Mouse (Mus musculus): Measurements from ENCODE around the gene Rnf128.
A peak's percentile ranks its signal among the peaks of the same experiment; 100 is the strongest.
"Not testable (repeated sequence)": the region's sequence is repeated elsewhere in the genome, so short reads cannot be mapped to it uniquely, and the experiment has no call there.

The Rnf128 gene

DNA sequence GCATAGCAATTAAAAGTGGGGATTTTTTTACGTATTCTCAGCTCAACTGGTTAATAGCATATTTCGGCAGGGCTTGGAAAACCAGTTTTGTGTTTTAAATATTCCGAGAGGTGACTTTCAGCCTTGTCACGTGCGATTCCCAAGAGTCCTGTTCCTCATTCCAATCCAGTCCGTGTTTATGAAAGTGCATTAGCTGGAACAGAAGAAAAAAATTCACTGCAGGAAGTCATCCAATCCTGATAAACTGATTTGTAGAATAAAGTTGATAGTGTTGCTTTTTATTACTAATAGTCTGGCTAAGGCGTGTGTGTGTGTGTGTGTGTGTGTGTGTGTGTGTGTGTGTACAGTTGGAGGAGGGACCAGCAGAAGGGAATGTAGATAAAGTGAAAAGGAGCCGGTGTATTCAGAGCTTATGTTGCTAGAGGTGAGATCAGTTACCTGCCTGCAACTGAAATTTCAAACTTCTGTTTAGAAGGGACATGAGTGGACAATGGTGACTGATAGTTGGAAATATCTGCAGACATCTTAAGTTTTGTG is at the start of gene Rnf128:
TSS of gene Rnf128 (plus strand) at position 392 of the 537 bp plus-strand sequence.
- no peak for DNase-seq (ENCODE audit: low read depth, low spot score)

GRCm38 (mm10) chrX:139516156-139516555 is 47.0 kb upstream of the Rnf128 start:
- no peak for DNase-seq (ENCODE audit: low read depth, low spot score)

DNA sequence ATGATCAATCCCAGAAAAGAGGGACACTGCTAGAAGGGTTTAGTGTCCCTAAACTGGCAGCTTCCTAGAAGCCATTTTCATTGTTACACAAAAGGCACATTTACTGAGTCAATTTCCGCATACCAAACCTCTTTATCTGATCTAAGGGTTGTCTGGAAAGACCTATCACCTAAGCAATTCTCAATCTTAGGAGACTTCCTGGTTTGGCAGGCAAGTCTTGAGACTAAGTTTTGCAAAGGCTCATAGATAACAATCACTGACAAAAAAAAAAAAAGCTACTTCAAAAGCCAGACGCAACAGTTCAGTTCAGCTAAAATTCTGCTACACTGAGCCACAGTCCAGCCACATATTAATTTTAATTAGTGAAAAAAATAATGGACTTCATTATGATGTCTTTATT is 43.9 kb upstream of the Rnf128 start:
- DNase-seq (ENCODE audit: low read depth, low spot score): no peak

DNA sequence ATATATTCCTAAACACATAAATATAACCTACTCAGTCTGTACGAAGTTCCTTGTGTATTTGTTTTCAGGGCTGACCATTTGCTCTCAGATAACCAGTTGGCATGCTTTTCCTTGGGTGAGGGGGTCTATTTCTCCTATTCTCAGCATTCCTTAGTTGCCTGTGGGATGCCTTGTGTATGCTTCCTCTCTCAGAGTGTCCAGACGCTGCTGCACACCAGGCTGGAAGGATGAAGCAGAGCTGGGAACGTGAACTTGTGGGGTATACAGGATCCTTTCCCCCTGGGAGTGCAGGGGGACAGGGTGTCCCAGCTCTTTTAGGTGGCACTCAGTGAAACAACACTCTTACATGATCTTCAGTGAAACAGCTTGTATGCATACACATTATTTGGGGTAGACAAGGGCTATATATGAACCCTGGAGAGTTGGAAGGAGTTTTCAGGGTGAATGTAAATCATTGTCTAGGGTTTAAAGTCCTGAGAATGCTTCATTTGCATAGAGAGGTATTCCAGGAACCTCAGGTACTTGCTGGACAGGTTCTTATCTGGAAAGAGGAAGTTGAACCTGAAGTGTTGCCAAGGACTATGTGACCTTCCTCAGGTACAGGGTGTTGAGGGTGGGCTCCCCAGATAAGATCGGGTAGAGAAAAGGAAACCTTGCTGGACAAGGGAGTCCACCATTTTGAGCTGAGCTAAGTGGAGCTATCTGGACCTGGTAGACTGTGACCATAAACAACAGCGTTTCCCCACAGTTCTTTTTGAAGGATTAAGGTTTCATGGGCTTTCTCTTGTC is 38.6 kb upstream of the Rnf128 start:
- no peak for DNase-seq (ENCODE audit: low read depth, low spot score)

DNA sequence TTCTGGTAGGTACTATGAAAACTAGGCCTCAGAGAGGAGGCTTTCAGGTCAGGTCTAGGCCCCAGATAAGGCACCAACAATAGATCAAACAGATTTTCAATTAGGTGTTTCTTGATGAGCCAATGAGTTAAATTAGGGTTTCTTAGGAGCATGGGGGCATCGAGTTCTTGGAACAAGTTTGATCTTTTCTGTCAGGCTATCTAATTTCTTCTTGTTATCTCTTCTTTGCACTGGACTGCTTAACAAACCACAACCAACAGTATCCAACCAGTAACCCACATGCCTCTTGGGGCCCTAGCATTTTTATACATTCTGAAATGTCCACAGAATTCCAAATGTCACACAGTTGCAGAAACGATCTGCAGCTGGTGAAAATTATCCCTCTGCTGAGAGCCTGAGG is 37.4 kb upstream of the Rnf128 start:
- no peak for DNase-seq (ENCODE audit: low read depth, low spot score)

DNA sequence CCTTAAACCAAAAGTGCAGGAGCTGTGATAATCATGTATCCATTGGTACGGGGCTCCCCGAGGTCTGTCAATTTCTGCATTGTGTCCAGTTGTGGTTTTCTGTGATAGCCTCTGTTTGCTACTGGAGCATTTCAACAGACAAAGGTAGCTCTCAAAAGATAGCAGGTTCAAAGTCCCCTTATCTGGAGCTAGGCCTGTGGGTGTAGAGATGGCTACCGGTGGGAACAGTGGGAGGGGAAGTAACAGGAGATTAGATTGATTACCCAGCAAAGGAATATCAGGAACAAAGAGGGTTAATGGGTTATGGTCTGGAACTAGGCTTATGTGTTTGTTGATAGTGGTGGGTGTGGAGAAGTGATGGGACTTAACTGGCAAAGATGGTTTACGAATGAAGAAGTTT is 36.1 kb upstream of the Rnf128 start:
- DNase-seq (ENCODE audit: low read depth, low spot score): no peak

GRCm38 (mm10) chrX:139529678-139530077 is 33.4 kb upstream of the Rnf128 start:
- DNase-seq (ENCODE audit: low read depth, low spot score): no peak

DNA sequence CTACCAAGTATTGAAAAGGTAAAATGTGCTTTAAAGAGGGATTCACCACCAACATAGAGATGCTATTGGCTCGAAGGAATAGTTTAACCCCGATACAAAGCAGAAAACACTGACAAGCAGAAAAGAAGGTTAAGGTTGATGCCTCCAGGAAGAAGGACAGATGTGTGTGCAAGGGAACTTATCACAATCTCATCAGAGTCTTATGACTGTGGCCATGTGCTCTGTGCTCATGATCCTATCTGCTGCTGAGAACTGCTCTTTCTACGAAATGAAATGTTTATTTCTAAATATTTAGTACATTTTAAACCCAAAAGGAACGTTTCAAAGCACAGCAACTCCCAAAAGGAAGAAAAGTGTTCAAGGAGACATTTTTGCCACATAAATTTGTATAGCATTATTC is 30.8 kb upstream of the Rnf128 start:
- DNase-seq (ENCODE audit: low read depth, low spot score): no peak

DNA sequence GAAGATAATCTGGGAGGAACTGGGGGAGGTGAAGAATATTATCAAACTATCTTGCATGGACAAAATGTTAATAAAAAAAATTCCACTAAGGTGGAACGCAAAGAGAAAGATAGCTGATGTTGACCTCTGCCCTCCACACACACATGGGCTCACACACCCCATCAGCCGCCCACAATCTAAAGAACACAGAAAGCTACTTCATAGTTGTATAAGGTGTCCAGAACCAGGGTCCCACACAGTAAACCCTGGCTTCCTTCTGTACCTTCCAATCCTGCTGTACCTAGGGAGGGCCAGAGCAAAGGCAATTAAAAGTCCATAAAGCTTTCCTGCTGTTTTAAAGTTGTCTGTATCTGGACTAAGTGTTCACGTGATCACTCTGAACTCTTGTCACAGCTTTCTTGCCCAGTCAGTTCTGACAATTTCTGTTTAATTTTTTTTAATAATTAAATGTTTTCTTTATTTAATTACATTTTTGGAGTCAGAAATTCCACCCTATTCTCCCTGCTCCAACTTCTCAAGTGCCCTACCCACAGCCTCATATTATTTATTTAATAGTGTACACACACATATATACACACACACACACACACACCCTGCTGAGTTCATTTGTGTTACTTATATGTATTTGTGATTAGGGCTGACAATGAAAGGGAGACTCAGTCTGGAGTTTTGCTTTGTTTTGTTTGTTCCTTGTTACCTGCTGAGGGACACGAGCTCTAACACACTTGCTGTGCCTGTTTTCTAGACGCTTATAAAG is 25.3 kb upstream of the Rnf128 start:
- DNase-seq (ENCODE audit: low read depth, low spot score): no peak

- DNase-seq (ENCODE audit: low read depth, low spot score): peak; percentile 1
These were observed 19.4 kb upstream of the Rnf128 start for GRCm38 (mm10) chrX:139543726-139544125.

DNA sequence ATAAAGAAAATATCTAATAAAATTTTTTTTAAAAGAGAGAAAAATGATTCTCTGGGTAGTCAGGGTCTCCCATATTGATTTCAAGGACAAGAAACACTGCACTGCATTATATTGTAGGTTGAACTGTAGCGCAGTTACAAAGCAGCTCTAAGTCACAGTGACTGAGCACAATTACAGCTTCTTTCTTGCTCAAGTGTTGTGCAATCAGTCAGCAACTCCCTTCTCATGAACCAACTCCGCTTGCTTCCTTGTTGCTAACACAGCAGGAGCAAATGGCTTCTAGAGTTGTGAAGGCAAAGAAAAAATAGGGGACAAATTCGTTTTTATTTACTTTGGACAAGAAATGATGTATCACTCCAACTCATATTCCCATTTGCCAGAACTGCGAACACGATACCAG is 12.7 kb upstream of the Rnf128 start:
- no peak for DNase-seq (ENCODE audit: low read depth, low spot score)

DNA sequence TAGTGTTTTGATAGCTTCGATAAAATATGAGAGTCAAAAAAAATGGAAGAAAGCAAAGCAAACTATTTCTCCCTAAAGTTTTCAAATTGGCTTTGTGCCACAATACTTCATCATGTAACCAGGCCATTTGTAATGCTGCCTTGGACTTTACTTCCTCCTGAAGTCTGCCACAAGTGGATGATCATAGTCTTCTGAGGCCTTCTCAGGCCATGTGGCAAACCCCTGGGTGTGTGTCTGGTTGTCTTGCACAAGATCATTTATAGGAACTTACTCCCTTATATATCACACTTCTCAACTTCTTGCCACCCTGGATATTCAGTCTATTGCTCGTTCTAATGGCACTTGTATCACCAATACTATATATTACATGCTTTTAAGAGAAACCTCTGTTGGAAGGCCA is 11.0 kb upstream of the Rnf128 start:
- no peak for DNase-seq (ENCODE audit: low read depth, low spot score)

DNA sequence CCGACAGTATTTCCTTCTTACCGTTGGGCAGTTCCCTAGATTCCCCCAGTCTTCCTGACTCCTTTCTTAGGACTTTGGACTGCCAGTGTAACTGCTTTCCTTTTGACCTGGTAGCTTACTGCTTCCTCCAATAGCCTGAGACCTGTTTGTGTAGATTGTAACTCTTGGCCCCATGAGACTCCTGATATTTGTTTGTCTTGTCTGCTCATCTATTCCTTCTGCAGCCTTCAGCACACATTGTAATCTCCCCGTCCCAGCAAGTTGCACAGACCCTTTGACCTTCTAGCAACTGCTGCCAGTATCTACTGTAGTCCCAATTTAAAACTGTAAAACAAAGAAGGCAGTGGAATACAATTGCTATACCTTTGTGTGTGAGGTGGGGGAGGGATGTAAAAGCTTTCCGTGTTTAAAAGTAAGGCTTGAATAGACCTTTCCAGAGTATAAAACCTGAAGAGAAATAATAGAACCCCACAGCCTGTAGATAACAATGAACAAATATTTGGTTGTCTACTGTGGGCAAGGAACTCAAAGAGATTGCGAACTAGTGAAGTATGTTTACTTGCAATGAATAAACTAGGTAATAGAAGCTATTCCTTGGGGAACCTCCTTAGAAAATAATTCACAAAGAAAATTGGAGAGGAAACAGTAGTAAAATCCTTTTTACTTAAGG is 726 bp upstream of the Rnf128 start:
- DNase-seq (ENCODE audit: low read depth, low spot score): no peak

DNA sequence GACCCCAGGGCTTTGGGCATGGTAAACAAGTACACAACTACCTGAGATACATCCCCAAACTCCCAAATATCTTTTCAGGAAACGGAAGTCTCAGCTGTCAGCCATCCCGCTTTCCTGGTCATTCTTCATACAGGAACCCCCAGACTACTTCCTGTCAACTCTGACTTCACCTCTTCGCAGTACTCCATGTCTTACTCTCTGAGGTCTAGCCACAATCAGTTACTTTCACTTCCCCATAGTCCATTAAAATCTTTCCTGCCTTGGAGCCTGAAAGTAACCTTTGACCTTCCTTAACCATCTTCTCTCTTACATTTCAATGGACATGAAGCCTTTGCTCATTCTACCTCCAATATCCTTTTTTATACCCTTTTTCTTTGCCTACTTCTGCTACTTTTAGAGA is 6.9 kb downstream of the Rnf128 start:
- DNase-seq (ENCODE audit: low read depth, low spot score): no peak

- no peak for DNase-seq (ENCODE audit: low read depth, low spot score)
These were observed 15.6 kb downstream of the Rnf128 start for GRCm38 (mm10) chrX:139578649-139579278.

DNA sequence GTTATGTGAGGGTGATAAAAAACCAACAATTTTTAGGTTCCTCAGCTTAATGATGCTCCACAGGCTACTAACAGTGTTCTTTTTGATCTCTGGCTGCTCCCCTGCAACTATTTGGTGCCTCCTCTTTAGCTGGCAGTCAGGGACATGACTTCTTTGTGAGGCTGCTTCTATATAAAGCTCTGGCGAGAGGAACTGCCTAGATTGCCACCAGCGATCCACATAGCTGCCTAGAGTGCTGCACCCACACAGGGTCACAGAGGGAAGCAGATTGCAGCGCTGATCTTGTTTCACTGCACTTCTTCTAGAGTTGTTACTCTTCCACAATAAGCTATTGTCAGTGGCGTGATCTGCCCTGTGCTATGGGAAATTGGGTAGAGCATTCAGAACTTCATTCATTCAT is 20.5 kb downstream of the Rnf128 start:
- no peak for DNase-seq (ENCODE audit: low read depth, low spot score)

DNA sequence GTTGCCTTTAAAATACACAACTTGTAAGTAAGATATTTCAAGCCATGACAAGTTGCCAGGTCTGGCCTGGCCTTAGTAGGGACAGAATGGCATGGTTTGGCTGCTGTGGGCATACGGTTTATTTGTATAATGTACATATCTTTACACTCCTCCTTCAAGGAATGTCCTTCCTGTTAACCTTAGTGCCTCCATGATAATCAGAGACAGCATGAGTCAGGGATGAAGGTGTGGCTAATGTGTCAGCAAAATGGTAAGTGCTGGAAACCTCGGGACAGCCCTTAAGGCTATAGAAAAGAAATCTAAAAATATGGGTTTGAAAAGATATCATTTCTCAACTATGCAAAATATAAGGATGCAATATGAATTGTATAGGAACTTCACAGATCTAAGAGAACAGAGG is 23.6 kb downstream of the Rnf128 start:
- DNase-seq (ENCODE audit: low read depth, low spot score): not testable (repeated sequence)

DNA sequence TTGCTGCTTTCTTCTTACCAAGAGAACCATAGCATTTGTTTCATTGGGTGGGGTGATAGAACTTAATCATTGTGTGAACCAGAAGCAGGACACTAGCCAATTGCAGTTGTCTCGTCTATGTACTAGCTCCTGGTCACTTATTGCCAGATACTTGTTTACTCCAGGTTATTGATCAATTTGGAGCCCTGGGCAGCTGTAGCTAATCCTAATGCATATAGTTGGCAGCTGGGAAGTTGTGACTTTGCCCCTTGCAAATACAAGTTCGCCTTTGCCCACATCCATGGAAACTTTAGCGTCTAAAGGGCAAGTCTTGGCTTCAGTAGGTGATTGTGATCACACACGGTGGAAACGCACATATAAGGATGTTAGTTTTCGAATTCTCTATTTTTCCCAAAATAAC is 33.3 kb downstream of the Rnf128 start:
- DNase-seq (ENCODE audit: low read depth, low spot score): no peak

GRCm38 (mm10) chrX:139610033-139610764 is 47.1 kb downstream of the Rnf128 start:
- no peak for DNase-seq (ENCODE audit: low read depth, low spot score)

- DNase-seq (ENCODE audit: low read depth, low spot score): no peak
These were observed 47.7 kb downstream of the Rnf128 start for GRCm38 (mm10) chrX:139610765-139611300.

GRCm38 (mm10) chrX:139614761-139615160 is 51.6 kb downstream of the Rnf128 start:
- DNase-seq (ENCODE audit: low read depth, low spot score): no peak
